Mouse (Mus musculus) thymus, adult 2 months (tissue): ENCODE results near the gene Lhb. TPM values are rescaled to one million over a fixed set of nuclear protein-coding genes. Genes with fewer than 3 reads are reported as not detected.
A peak's percentile ranks its signal among the peaks of the same experiment; 100 is the strongest.

Experiments
- DNase-seq: peaks from one replicate; pipeline ENCODE4 v3.0.0; 2021
- H3K27ac ChIP-seq: fragments of 200-500 bp; 2 replicates; pipeline ENCODE4 v1.5.1; 2012; ENCODE audit warnings: low read length, control low read depth; ENCODE audit not compliant: control insufficient read depth, insufficient read depth
- H3K27me3 ChIP-seq: fragments of 200-500 bp; 2 replicates; pipeline ENCODE4 v1.6.1; 2012; ENCODE audit warnings: mild to moderate bottlenecking, low read length, moderate library complexity, mixed read lengths; ENCODE audit not compliant: control insufficient read depth, insufficient read depth
- H3K36me3 ChIP-seq: fragments of 200-500 bp; 2 replicates; pipeline ENCODE4 v1.6.1; 2012; ENCODE audit warnings: mild to moderate bottlenecking, low read length, moderate library complexity; ENCODE audit not compliant: control insufficient read depth, insufficient read depth
- H3K4me1 ChIP-seq: fragments of 200-500 bp; replicated peaks from 2 replicates; pipeline ENCODE4 v1.6.1; 2012; ENCODE audit warnings: low read length; ENCODE audit not compliant: control insufficient read depth, insufficient read depth
- H3K4me3 ChIP-seq: fragments of 200-500 bp; 2 replicates; pipeline ENCODE4 v1.5.1; 2012; ENCODE audit warnings: mild to moderate bottlenecking, low read length, control low read depth, moderate library complexity; ENCODE audit not compliant: control insufficient read depth, insufficient read depth
- CTCF ChIP-seq: fragments of 200-500 bp; IDR thresholded peaks from 2 replicates; pipeline ENCODE4 v1.5.1; 2012; ENCODE audit warnings: mild to moderate bottlenecking, control low read depth, low read length, moderate library complexity, borderline replicate concordance; ENCODE audit not compliant: control insufficient read depth, poor library complexity, insufficient read depth; ENCODE audit errors: extremely low read depth
- POLR2A ChIP-seq: fragments of 200-500 bp; IDR thresholded peaks from 2 replicates; pipeline ENCODE4 v1.6.1; 2012; ENCODE audit warnings: mild to moderate bottlenecking, low read length, control low read depth, moderate library complexity; ENCODE audit not compliant: control insufficient read depth, poor library complexity, insufficient read depth; ENCODE audit errors: extremely low read depth
- WGBS: fragments of 180-500 bp; shearing (Covaris S2); methylation state at CpG from one replicate; pipeline ENCODE4 v1.1.7; 2018; 5-methylcytosine and 5-hydroxymethylcytosine counted together
- polyA plus RNA-seq: library from polyadenylated mRNA; depleted of rRNA; stranded (reverse); fragments of >200 nt; gene quantifications from 2 replicates; pipeline ENCODE4 v1.2.3, GENCODE M21; 2012

Lhb gene
- polyA plus RNA-seq, 1 experiment = 0.80 TPM

- peaks cover 13% of the 10 kb centered on the region for H3K4me1 ChIP-seq
- DNase-seq = no peak
- no peak overlapping the region for H3K4me3 ChIP-seq
- WGBS = 95% methylated on average over 15 of the region's 15 CpGs
- H3K27me3 ChIP-seq = no peaks in the 10 kb centered on the region
- peaks cover 11% of the 10 kb centered on the region for H3K36me3 ChIP-seq
- no peak for TF ChIP-seq POLR2A
- H3K27ac ChIP-seq = no peak overlapping the region
Measured at GRCm38 (mm10) chr7:45454971-45455370, 34.4 kb downstream of the Lhb start.

- no peak for DNase-seq
- no peaks in the 10 kb centered on the region for H3K27me3 ChIP-seq
- peaks cover 11% of the 10 kb centered on the region for H3K36me3 ChIP-seq
- 88% methylated on average over 13 of the region's 13 CpGs for WGBS
- no peak for TF ChIP-seq POLR2A
- TF ChIP-seq CTCF = no peak
- peaks cover 22% of the 10 kb centered on the region for H3K4me1 ChIP-seq
- no peak overlapping the region for H3K4me3 ChIP-seq
- no peak overlapping the region for H3K27ac ChIP-seq
Measured at GRCm38 (mm10) chr7:45455932-45456696, 35.5 kb downstream of the Lhb start.

- Histone ChIP-seq H3K36me3 (peaks cover 11% of the 10 kb centered on the region), H3K27me3 (no peaks in the 10 kb centered on the region), H3K4me1 (peaks cover 20% of the 10 kb centered on the region), H3K27ac (no peak overlapping the region), H3K4me3 (no peak overlapping the region)
- 76% methylated on average over 9 of the region's 9 CpGs for WGBS
- no peak for TF ChIP-seq POLR2A
- TF ChIP-seq CTCF = no peak
- no peak for DNase-seq
Measured at GRCm38 (mm10) chr7:45456721-45457203, 36.1 kb downstream of the Lhb start.

GRCm38 (mm10) chr7:45457204-45458060, 36.8 kb downstream of the Lhb start:
- Histone ChIP-seq H3K36me3 (peaks cover 11% of the 10 kb centered on the region), H3K4me1 (peaks cover 20% of the 10 kb centered on the region), H3K27me3 (no peaks in the 10 kb centered on the region), H3K4me3 (no peak overlapping the region), H3K27ac (no peak overlapping the region)
- no peak for DNase-seq
- WGBS = 39% methylated on average over 10 of the region's 10 CpGs
- TF ChIP-seq POLR2A = no peak
- TF ChIP-seq CTCF = no peak

- Histone ChIP-seq H3K27me3 (no peaks in the 10 kb centered on the region), H3K27ac (peak overlapping the region; percentile 90), H3K36me3 (peaks cover 11% of the 10 kb centered on the region), H3K4me3 (peak overlapping the region; percentile 99), H3K4me1 (peaks cover 20% of the 10 kb centered on the region)
- DNase-seq = peak; percentile 85
- 2% methylated on average over 43 of the region's 43 CpGs for WGBS
- TF ChIP-seq POLR2A (no peak), CTCF (0 out of 2 replicates have a peak, but pooled peaks have one; percentile 24)
Measured at GRCm38 (mm10) chr7:45458748-45459563, 38.3 kb downstream of the Lhb start.
